Mouse (Mus musculus) testis, adult 2 months (tissue): ENCODE measurements at regions not wholly inside any gene's neighbourhood (a gene's known extent, or its start where the extent isn't known, plus 50 kb on each side); places are given as distances from the start of the nearest gene placed in this dataset.

Source experiments
- CTCF ChIP-seq: fragments of 200-500 bp; IDR thresholded peaks from 2 replicates; pipeline ENCODE4 v1.5.1; 2012; ENCODE audit warnings: low read depth, mild to moderate bottlenecking, inconsistent platforms, low read length, moderate library complexity; ENCODE audit not compliant: control insufficient read depth, insufficient read depth, insufficient replicate concordance
- POLR2A ChIP-seq: fragments of 200-500 bp; IDR thresholded peaks from 2 replicates; pipeline ENCODE4 v1.6.1; 2012; ENCODE audit warnings: low read depth, mild to moderate bottlenecking, inconsistent platforms, low read length, moderate library complexity; ENCODE audit not compliant: control insufficient read depth

DNA sequence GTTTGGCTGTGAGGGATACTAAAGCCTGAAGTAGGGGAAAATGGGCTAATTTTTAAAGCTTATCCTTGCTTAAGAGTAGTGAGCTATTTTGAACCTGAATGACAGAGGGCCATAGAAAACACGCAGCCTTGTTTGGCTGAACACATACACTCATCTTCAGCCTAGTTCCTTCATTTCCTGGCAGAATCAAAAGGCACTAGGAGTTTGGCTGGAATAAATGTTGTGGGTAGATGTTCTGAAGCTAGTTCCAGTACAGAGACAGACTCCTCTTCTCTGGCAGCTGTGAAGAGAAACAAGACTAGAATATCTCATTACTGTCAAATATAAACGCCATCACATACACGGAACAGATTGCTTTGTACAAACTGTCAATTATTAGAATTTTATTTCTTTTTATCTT lies 809.5 kb downstream of the Car8 start:
- TF ChIP-seq POLR2A (no peak), CTCF (no peak)
